Mouse (Mus musculus) cortical plate, adult 2 months (tissue): ENCODE measurements around the gene Gm49601. TPM values are rescaled to one million over a fixed set of nuclear protein-coding genes. Genes with fewer than 3 reads are reported as not detected.

ENCODE experiments used
- H3K27ac ChIP-seq: fragments of 200-500 bp; 2 replicates; pipeline ENCODE4 v1.5.1; 2012; ENCODE audit warnings: low read length, control low read depth, inconsistent platforms; ENCODE audit not compliant: insufficient read depth
- H3K4me1 ChIP-seq: fragments of 200-500 bp; 2 replicates; pipeline ENCODE4 v1.6.1; 2011; ENCODE audit warnings: low read length; ENCODE audit not compliant: control insufficient read depth, insufficient read depth
- H3K4me3 ChIP-seq: fragments of 200-500 bp; 2 replicates; pipeline ENCODE4 v1.5.1; 2011; ENCODE audit warnings: mild to moderate bottlenecking, low read length, control low read depth; ENCODE audit not compliant: insufficient read depth
- CTCF ChIP-seq: fragments of 200-500 bp; IDR thresholded peaks from 2 replicates; pipeline ENCODE4 v1.5.1; 2011; ENCODE audit warnings: mild to moderate bottlenecking, control low read depth, low read length; ENCODE audit not compliant: insufficient read depth; ENCODE audit errors: extremely low read depth
- POLR2A ChIP-seq: fragments of 200-500 bp; IDR thresholded peaks from 2 replicates; pipeline ENCODE4 v1.6.1; 2011; ENCODE audit warnings: mild to moderate bottlenecking, low read length, control low read depth; ENCODE audit not compliant: insufficient read depth; ENCODE audit errors: extremely low read depth
- polyA plus RNA-seq: library from polyadenylated mRNA; depleted of rRNA; stranded (reverse); fragments of >200 nt; gene quantifications from 2 replicates; pipeline ENCODE4 v1.2.3, GENCODE M21; 2012

Gene Gm49601
- polyA plus RNA-seq, 1 experiment = 156 TPM

GRCm38 (mm10) chr16:18643406-18643998, 17.3 kb upstream of the Gm49601 start:
- TF ChIP-seq POLR2A (no peak), CTCF (no peak)
- H3K4me1 ChIP-seq = peaks cover 4% of the 10 kb centered on the region
- no peak overlapping the region for H3K27ac ChIP-seq
- H3K4me3 ChIP-seq = no peak overlapping the region

GRCm38 (mm10) chr16:18642897-18643296, 16.7 kb upstream of the Gm49601 start:
- no peak for TF ChIP-seq POLR2A
- TF ChIP-seq CTCF = no peak
- H3K4me1 ChIP-seq = peaks cover 4% of the 10 kb centered on the region
- H3K4me3 ChIP-seq = no peak overlapping the region
- H3K27ac ChIP-seq = no peak overlapping the region

- H3K4me3 ChIP-seq = no peak overlapping the region
- peaks cover 4% of the 10 kb centered on the region for H3K4me1 ChIP-seq
- TF ChIP-seq CTCF (no peak), POLR2A (no peak)
- H3K27ac ChIP-seq = no peak overlapping the region
These were observed 16.1 kb upstream of the Gm49601 start for GRCm38 (mm10) chr16:18642291-18642690.

GRCm38 (mm10) chr16:18639382-18639929, 13.2 kb upstream of the Gm49601 start:
- TF ChIP-seq POLR2A = no peak
- no peak for TF ChIP-seq CTCF
- no peak overlapping the region for H3K27ac ChIP-seq
- no peak overlapping the region for H3K4me3 ChIP-seq
- peaks cover 4% of the 10 kb centered on the region for H3K4me1 ChIP-seq

GRCm38 (mm10) chr16:18638396-18638795, 12.2 kb upstream of the Gm49601 start:
- H3K27ac ChIP-seq = no peak overlapping the region
- H3K4me1 ChIP-seq = peaks cover 4% of the 10 kb centered on the region
- TF ChIP-seq POLR2A (no peak), CTCF (no peak)
- H3K4me3 ChIP-seq = no peak overlapping the region

GRCm38 (mm10) chr16:18636804-18637203, 10.6 kb upstream of the Gm49601 start:
- TF ChIP-seq POLR2A (no peak), CTCF (no peak)
- Histone ChIP-seq H3K4me3 (no peak overlapping the region), H3K4me1 (no peaks in the 10 kb centered on the region), H3K27ac (no peak overlapping the region)

- Histone ChIP-seq H3K4me3 (no peak overlapping the region), H3K27ac (no peak overlapping the region), H3K4me1 (no peaks in the 10 kb centered on the region; the same call in 1 of the 2 replicates)
- TF ChIP-seq CTCF (no peak), POLR2A (no peak)
These were observed 10.2 kb upstream of the Gm49601 start for GRCm38 (mm10) chr16:18636401-18636800.

- TF ChIP-seq POLR2A (no peak), CTCF (no peak)
- H3K4me3 ChIP-seq = no peak overlapping the region
- peaks cover 3% of the 10 kb centered on the region for H3K4me1 ChIP-seq
- no peak overlapping the region for H3K27ac ChIP-seq
These were observed 7.1 kb upstream of the Gm49601 start for GRCm38 (mm10) chr16:18633333-18633732.

GRCm38 (mm10) chr16:18632816-18633215, 6.6 kb upstream of the Gm49601 start:
- Histone ChIP-seq H3K27ac (no peak overlapping the region), H3K4me3 (no peak overlapping the region), H3K4me1 (peaks cover 3% of the 10 kb centered on the region)
- TF ChIP-seq CTCF = no peak
- no peak for TF ChIP-seq POLR2A

GRCm38 (mm10) chr16:18632059-18632458, 5.8 kb upstream of the Gm49601 start:
- TF ChIP-seq POLR2A = no peak
- peak; percentile 64 for TF ChIP-seq CTCF
- H3K4me3 ChIP-seq = no peak overlapping the region
- H3K27ac ChIP-seq = no peak overlapping the region
- peaks cover 3% of the 10 kb centered on the region for H3K4me1 ChIP-seq

- Histone ChIP-seq H3K27ac (no peak overlapping the region), H3K4me3 (no peak overlapping the region), H3K4me1 (peaks cover 3% of the 10 kb centered on the region)
- TF ChIP-seq CTCF (no peak), POLR2A (no peak)
These were observed 4.9 kb upstream of the Gm49601 start for GRCm38 (mm10) chr16:18631141-18631540.
